In genomic region chr11:66975606-66976330, GRCm38 (mm10) we compare ENCODE assay signal across 37 mouse cellular contexts. TPM values are rescaled to one million over a fixed set of nuclear protein-coding genes. Genes with fewer than 3 reads are reported as not detected.
"Had no signal": no experiment of that assay in that cellular context is flagged by ENCODE, and none has a peak within 500 bp of the region (broad histone marks: within the 10 kb centered on the region; RNA-seq: fewer than 3 reads in every experiment).

No protein-coding gene starts in this region.

- H3K4me2 ChIP-seq: heart, embryonic 11.5 days; heart, embryonic 13.5 days; heart, embryonic 15.5 days; hindbrain, embryonic 13.5 days; hindbrain, embryonic 15.5 days; kidney, embryonic 15.5 days; limb, embryonic 13.5 days; limb, embryonic 15.5 days had no signal

- ATAC-seq: hindbrain, postnatal 0 days; intestine, embryonic 16.5 days had no signal

- H3K36me3 ChIP-seq: heart, embryonic 13.5 days; heart, embryonic 15.5 days; hindbrain, embryonic 13.5 days; hindbrain, embryonic 15.5 days; kidney, embryonic 15.5 days; limb, embryonic 13.5 days; limb, embryonic 15.5 days had no signal

- H3K27me3 ChIP-seq: heart, embryonic 15.5 days; hindbrain, embryonic 13.5 days; hindbrain, embryonic 15.5 days; kidney, embryonic 15.5 days; limb, embryonic 13.5 days; limb, embryonic 15.5 days had no signal

- H3K4me3 ChIP-seq: heart, adult 2 months; heart, embryonic 13.5 days; heart, embryonic 15.5 days; hindbrain, embryonic 13.5 days; hindbrain, embryonic 15.5 days; kidney, embryonic 15.5 days; limb, embryonic 13.5 days; limb, embryonic 15.5 days had no signal

- H3K4me1 ChIP-seq: heart, embryonic 13.5 days; heart, embryonic 15.5 days; hindbrain, embryonic 13.5 days; hindbrain, embryonic 15.5 days; kidney, embryonic 15.5 days; limb, embryonic 13.5 days had no signal

- DNase-seq: gastrocnemius, postnatal 14 days; gastrocnemius, postnatal 36 days; heart, adult 11 months; heart, adult 2 months; heart, postnatal 14 days; heart, postnatal 36 days; kidney, adult 11 months; kidney, adult 2 months; kidney, adult 9 months; kidney, postnatal 14 days; kidney, postnatal 36 days; layer of hippocampus, adult 9-11 months; layer of hippocampus, postnatal 36 days; left cerebral cortex, postnatal 4 days had no signal

- H3K9me3 ChIP-seq: heart, embryonic 15.5 days; limb, embryonic 15.5 days had no signal

- H3K9ac ChIP-seq: heart, embryonic 13.5 days; heart, embryonic 15.5 days; hindbrain, embryonic 13.5 days; hindbrain, embryonic 15.5 days; kidney, embryonic 15.5 days; limb, embryonic 13.5 days; limb, embryonic 15.5 days had no signal

- H3K27ac ChIP-seq: heart, adult 2 months; heart, embryonic 13.5 days; heart, embryonic 15.5 days; hindbrain, embryonic 13.5 days; hindbrain, embryonic 15.5 days; hindbrain, postnatal 0 days; kidney, embryonic 15.5 days; kidney, postnatal 0 days; limb, embryonic 13.5 days; limb, embryonic 15.5 days had no signal

RNA-seq across cellular contexts. Expression of gene Tmem238l, which starts 19.3 kb away (rescaled TPM):
- total RNA-seq: gastrocnemius, adult 18-20 months; gastrocnemius, adult 8-10 months; gastrocnemius, postnatal 14 days; gastrocnemius, postnatal 36 days; heart, adult 2 months; heart, postnatal 14 days; heart, postnatal 36 days; hematopoietic stem cell, adult 5-6 weeks; hindbrain, postnatal 0 days; layer of hippocampus, adult 18-20 months; layer of hippocampus, adult 8-10 months; layer of hippocampus, postnatal 14 days; layer of hippocampus, postnatal 36 days; left cerebral cortex, adult 18-20 months; left cerebral cortex, adult 8-10 months; left cerebral cortex, postnatal 10 days; left cerebral cortex, postnatal 25 days; left cerebral cortex, postnatal 4 days had no signal
- polyA plus RNA-seq: heart, adult 2 months; hindbrain, embryonic 11.5 days; hindbrain, embryonic 13.5 days; hindbrain, embryonic 15.5 days; hindbrain, postnatal 0 days; kidney, embryonic 15.5 days; limb, embryonic 11.5 days; limb, embryonic 13.5 days had no signal
